Mouse (Mus musculus) liver, embryonic 12.5 days (tissue): ENCODE data around the gene Klhl3. TPM values are rescaled to one million over a fixed set of nuclear protein-coding genes. Genes with fewer than 3 reads are reported as not detected.

Experiments
- ATAC-seq: fragments of 200-750 bp; cut with Nextera tagmentation; 2 replicates; pipeline ENCODE4 v1.8.0; 2017; ENCODE audit warnings: moderate number of reproducible peaks, mild to moderate bottlenecking, moderate library complexity
- H3K27ac ChIP-seq: fragments of 300-500 bp; sonication (generic); 2 replicates; pipeline ENCODE4 v1.5.1; 2016; ENCODE audit warnings: mild to moderate bottlenecking
- H3K27me3 ChIP-seq: fragments of 300-500 bp; sonication (generic); replicated peaks from 2 replicates; pipeline ENCODE4 v1.6.1; 2016; ENCODE audit warnings: mild to moderate bottlenecking, moderate library complexity
- H3K36me3 ChIP-seq: fragments of 300-500 bp; sonication (generic); 2 replicates; pipeline ENCODE4 v1.6.1; 2016; ENCODE audit warnings: mild to moderate bottlenecking, moderate library complexity
- H3K4me1 ChIP-seq: fragments of 300-500 bp; sonication (generic); 2 replicates; pipeline ENCODE4 v1.6.1; 2016
- H3K4me2 ChIP-seq: fragments of 300-500 bp; sonication (generic); 2 replicates; pipeline ENCODE4 v1.6.1; 2016; ENCODE audit warnings: mild to moderate bottlenecking, moderate library complexity
- H3K4me3 ChIP-seq: fragments of 300-500 bp; sonication (generic); 2 replicates; pipeline ENCODE4 v1.5.1; 2016; ENCODE audit warnings: mild to moderate bottlenecking, moderate library complexity
- H3K9ac ChIP-seq: fragments of 300-500 bp; sonication (generic); 2 replicates; pipeline ENCODE4 v1.6.1; 2016; ENCODE audit warnings: mild to moderate bottlenecking, moderate library complexity
- H3K9me3 ChIP-seq: fragments of 300-500 bp; sonication (generic); replicated peaks from 2 replicates; pipeline ENCODE4 v1.6.1; 2016; ENCODE audit warnings: mild to moderate bottlenecking, moderate library complexity
- WGBS: fragments of 180-500 bp; shearing (Covaris S2); methylation state at CpG from one replicate; pipeline ENCODE4 v1.1.7; 2016; ENCODE audit not compliant: insufficient replicate concordance; 5-methylcytosine and 5-hydroxymethylcytosine counted together
- polyA plus RNA-seq: library from polyadenylated mRNA; unstranded; fragments of >200 nt; fragmentation: Nextera tagmentation; extraction: Ambion mirVana; gene quantifications from 2 replicates; pipeline ENCODE4 v1.2.1, GENCODE M21; 2016

Klhl3 gene
- polyA plus RNA-seq, 1 experiment from 2014 or later: 1.3 TPM

DNA sequence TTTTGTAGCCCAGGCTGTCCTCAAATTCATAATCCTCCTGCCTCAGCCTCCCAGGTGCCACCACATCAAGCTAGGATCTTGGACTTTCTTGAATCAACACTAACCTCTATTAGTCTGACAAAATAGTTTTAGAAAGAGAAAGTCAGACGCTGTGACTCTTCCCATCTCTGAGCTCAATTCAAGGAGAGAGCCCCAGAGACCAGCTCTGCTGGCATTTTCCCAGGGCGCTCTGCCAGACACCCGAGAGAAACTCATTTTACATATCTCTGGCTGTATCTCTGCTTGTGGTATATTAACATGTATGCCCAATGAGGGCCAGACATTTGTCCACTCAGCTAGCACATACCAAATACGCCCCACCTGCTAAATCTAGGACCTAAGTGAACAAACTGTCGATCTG, 35.0 kb downstream of the Klhl3 start:
- no peaks in the 10 kb centered on the region for H3K9me3 ChIP-seq
- WGBS: 72% methylated on average over 5 of the region's 5 CpGs
- H3K27me3 ChIP-seq: no peaks in the 10 kb centered on the region
- H3K36me3 ChIP-seq: no peaks in the 10 kb centered on the region
- no peak overlapping the region for H3K27ac ChIP-seq
- H3K4me3 ChIP-seq: no peak overlapping the region
- no peak overlapping the region for H3K4me2 ChIP-seq
- H3K9ac ChIP-seq: no peak overlapping the region
- no peak for ATAC-seq
- no peaks in the 10 kb centered on the region for H3K4me1 ChIP-seq

DNA sequence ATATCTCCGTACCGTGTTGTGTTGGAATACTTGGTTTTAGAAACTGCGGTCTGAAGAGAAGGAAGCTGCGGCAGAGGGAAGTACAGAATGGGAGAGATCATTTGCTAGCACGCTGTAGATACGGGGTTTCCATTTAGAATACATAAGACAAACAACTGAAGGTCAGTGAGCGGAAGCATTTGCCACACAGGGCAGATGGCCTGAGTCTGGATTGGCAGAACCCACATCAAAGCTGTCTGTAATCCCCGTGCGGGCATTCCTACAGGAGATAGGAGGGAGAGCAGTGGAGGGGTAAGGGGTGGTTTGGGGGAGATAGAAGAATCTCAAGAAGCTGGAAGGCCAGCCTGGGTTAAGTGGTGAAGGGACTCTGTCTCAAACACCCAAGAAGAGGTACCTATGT, 38.5 kb downstream of the Klhl3 start:
- Histone ChIP-seq H3K9me3 (no peaks in the 10 kb centered on the region), H3K27ac (no peak overlapping the region), H3K27me3 (no peaks in the 10 kb centered on the region), H3K4me1 (no peaks in the 10 kb centered on the region), H3K4me3 (no peak overlapping the region), H3K36me3 (no peaks in the 10 kb centered on the region), H3K4me2 (no peak overlapping the region), H3K9ac (no peak overlapping the region)
- ATAC-seq: no peak
- 71% methylated on average over 9 of the region's 9 CpGs for WGBS

DNA sequence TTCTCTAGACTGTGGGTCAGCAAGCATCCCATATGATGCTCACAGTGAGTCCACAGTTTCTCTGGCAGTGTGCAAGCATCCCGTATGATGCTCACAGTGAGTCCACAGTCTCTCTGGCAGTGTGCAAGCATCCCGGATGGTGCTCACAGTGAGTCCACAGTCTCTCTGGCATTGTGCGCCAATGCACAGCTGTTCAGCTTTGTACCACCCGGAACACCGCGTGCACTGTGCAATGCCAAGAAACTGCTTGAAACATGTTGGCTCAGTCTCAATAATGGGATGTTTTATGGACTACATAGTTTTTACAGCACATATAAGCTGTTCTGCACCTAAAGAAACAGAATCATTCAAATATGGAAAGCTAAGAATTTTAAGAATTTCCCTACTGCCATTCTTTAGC, 38.9 kb downstream of the Klhl3 start:
- no peak overlapping the region for H3K4me3 ChIP-seq
- no peaks in the 10 kb centered on the region for H3K4me1 ChIP-seq
- no peak for ATAC-seq
- H3K36me3 ChIP-seq: no peaks in the 10 kb centered on the region
- no peak overlapping the region for H3K9ac ChIP-seq
- H3K4me2 ChIP-seq: no peak overlapping the region
- WGBS: 83% methylated on average over 6 of the region's 6 CpGs
- no peaks in the 10 kb centered on the region for H3K27me3 ChIP-seq
- no peak overlapping the region for H3K27ac ChIP-seq
- no peaks in the 10 kb centered on the region for H3K9me3 ChIP-seq

DNA sequence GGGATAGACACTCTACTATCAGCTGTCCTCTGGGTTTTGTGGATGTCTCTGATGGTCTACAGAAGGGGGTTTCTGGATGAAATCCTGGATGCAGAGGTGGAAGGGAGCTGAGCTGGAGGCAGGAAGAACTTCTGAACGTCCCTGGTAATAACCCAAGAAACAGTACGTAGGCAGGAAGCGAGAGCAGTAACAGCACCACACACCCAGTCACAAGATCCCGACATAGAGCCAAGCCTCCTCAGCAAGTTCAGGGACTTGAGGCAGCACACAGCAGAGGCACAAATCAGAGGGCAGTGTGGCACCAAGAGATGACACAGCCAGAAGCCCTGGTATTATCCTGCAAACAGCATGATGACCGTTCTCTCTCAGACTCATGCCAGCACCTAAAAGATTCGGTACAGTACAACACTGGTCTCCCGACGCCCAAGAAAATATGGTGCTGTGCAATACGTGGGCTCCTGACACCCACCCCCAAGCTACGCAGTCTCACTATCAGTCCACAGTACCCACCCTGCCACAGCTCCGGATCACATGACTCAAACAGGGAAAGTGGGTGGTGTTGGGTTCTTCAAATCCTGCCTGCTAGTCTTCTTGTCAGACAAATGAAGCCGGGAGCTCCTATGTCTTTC, 40.0 kb downstream of the Klhl3 start:
- H3K4me2 ChIP-seq: no peak overlapping the region
- H3K27me3 ChIP-seq: no peaks in the 10 kb centered on the region
- no peaks in the 10 kb centered on the region for H3K36me3 ChIP-seq
- no peak overlapping the region for H3K4me3 ChIP-seq
- no peak overlapping the region for H3K27ac ChIP-seq
- H3K4me1 ChIP-seq: no peaks in the 10 kb centered on the region; the same call in 1 of the 2 replicates
- 67% methylated on average over 12 of the region's 12 CpGs for WGBS
- no peaks in the 10 kb centered on the region for H3K9me3 ChIP-seq
- no peak for ATAC-seq
- H3K9ac ChIP-seq: no peak overlapping the region

DNA sequence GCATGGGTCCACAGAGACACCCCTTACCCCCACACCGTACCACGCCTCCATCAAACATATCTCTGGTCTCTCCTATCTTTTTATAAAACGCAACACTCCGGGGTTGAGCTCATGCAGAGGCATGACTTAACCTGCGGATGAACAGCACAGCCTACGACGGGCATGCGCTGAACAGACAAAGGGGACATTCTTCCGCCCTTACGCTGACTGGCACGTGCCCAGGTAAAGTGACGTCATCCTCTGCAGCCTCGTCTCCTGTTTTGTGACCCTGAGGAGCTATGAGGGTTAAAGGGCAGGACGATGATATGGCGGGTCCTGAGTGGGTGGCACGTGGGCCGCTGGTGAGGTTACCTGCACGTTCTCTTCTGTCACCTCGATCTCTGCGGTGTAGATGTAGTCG, 42.2 kb downstream of the Klhl3 start:
- WGBS: 79% methylated on average over 21 of the region's 21 CpGs
- Histone ChIP-seq H3K4me3 (no peak overlapping the region), H3K27me3 (no peaks in the 10 kb centered on the region), H3K36me3 (no peaks in the 10 kb centered on the region), H3K9ac (no peak overlapping the region), H3K4me2 (no peak overlapping the region), H3K27ac (no peak overlapping the region), H3K9me3 (no peaks in the 10 kb centered on the region), H3K4me1 (peaks cover 18% of the 10 kb centered on the region)
- no peak for ATAC-seq

DNA sequence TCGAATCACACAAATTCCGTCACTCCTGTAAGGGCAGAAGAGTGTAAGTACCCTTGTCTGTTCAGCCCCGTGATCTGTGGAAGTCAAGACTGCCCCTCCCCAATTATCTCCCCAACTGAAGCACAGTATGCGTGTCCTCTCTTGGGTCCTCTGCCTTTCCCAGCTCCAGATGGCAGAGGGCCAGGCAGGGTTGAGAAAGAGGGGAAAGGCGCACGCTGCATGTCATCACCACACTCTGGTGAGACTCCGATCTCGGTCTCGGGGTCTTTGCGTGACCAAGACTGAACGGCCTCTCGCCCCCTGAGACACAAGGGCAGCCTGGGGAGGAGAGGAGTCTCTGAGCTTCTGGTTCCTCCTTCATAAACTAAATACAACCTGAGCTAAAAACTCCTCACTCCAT, 42.9 kb downstream of the Klhl3 start:
- Histone ChIP-seq H3K4me3 (no peak overlapping the region), H3K4me1 (peaks cover 19% of the 10 kb centered on the region), H3K9me3 (no peaks in the 10 kb centered on the region), H3K27ac (no peak overlapping the region), H3K4me2 (no peak overlapping the region), H3K27me3 (no peaks in the 10 kb centered on the region), H3K9ac (no peak overlapping the region), H3K36me3 (no peaks in the 10 kb centered on the region)
- ATAC-seq: no peak
- WGBS: 75% methylated on average over 12 of the region's 12 CpGs

DNA sequence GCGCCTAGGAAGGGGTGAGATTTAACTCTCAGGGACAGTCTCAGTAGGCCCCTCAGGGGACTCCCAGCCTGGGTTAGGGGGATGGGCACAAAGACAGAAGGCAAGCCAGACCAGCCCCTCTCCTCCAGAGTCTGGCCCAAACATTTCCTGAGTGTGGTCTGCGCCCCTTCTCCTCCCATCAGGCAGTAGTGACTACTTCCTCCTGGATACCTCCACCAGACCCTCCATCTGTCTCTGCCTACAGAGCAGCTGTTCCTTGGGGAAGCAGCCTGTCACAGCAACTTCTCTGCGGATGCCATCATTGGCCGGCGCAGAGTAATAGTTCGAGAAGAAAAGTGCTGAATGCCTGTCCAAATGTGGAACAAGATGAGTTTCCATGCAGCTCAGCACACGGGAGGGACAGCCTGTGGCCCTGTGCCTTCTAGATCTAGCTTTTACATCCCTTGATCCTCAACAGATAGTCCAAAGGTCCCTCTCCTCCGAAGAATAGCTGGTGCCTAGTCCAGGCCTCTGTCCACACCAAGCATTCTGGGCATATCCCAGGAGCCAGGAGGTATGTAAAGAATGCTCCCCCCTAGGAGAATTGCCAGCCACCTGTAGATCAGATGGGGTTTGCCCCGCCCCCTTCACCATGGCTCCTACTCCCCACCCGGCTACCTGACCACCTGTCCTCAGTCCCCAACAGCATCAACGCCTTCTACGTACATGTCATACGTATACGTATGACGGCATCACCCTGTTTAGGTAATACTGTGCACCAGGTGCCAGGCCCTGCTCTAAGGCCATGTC, 44.8 kb downstream of the Klhl3 start:
- peaks cover 19% of the 10 kb centered on the region for H3K4me1 ChIP-seq
- H3K27ac ChIP-seq: no peak overlapping the region; the same call in 1 of the 2 replicates
- no peaks in the 10 kb centered on the region for H3K27me3 ChIP-seq
- no peak overlapping the region for H3K9ac ChIP-seq
- no peak overlapping the region for H3K4me2 ChIP-seq
- no peaks in the 10 kb centered on the region for H3K9me3 ChIP-seq
- WGBS: 63% methylated on average over 15 of the region's 15 CpGs
- H3K4me3 ChIP-seq: no peak overlapping the region
- H3K36me3 ChIP-seq: no peaks in the 10 kb centered on the region
- ATAC-seq: no peak

DNA sequence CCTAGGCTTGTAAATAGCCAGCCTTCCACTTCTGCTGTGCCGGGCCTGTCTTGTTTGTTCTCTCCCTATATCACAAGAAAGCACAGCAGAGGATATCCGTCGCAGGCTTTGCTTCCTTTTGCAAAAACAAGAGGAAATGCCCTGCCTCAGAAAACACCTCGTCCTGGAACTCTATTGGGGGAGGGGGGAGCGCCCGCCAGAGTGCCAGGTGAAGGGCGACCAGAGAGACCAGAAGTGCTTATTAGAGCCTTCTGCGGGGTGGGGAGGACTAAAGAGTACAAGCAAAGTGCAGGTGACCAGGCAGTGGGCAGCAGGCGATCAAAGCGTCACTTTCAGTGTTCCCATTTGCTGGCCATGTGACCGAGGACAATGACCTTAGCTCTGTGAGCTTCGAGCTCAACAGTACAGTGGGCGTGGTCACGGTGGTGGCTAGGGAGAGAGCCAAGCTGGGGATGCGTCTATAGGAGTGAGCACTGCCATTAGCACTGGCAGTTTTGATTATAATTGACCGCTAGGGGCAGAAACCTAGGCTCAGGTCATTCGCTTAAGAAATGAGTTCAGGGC, 45.8 kb downstream of the Klhl3 start:
- peak; percentile 77 for ATAC-seq
- Histone ChIP-seq H3K4me1 (peaks cover 19% of the 10 kb centered on the region), H3K4me3 (0 out of 2 replicates have a peak overlapping the region, but pooled peaks have one; percentile 13)

DNA sequence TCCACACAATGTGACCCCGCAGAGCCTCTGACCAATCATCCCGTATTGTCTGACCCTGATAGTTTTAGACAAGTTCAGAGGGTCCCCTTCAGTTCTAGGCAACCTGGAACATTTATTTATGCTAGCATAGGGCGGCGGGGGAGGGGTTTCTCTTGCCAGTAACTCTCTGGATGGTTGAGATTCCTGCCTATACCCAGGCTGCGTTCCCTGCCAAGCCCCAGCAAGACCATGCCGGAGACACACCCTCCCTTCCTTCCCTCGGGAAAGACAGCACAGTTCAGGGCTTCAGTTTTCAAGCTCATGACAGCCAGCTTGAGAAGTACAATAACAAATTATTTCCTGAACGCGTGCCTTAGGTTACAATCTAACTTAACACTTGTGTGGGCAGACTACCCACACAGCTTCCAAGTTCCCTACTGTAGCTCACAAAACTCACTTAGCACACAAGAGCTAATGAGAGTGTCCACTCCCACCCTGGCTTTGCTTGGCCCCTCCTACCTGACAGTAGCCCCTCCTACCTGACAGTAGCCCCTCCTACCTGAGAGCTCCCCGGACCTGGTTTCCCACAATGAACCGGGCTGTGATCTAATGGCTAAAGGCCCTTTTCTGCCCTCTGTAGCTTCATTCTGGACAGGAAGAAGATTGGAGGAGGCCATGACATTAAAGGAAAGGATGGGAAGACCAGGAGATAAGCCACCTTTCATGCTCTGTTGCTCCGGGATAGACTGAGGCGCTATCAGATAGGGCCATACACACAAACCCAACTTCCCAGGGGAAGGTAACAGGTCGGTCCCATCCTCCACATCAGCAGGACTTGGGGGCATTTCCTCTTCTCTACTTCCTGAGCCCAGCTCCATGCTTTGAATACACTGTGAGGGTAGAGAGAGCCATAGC, 46.6 kb downstream of the Klhl3 start:
- Histone ChIP-seq H3K4me1 (peaks cover 19% of the 10 kb centered on the region), H3K9ac (no peak overlapping the region), H3K27me3 (no peaks in the 10 kb centered on the region), H3K4me2 (peak overlapping the region; percentile 48), H3K9me3 (no peaks in the 10 kb centered on the region), H3K36me3 (no peaks in the 10 kb centered on the region), H3K27ac (peak overlapping the region; percentile 77), H3K4me3 (0 out of 2 replicates have a peak overlapping the region, but pooled peaks have one; percentile 13)
- WGBS: 26% methylated on average over 14 of the region's 14 CpGs
- ATAC-seq: peak; percentile 35; the same call in 1 of the 2 replicates

More for the DNA sequence above, 45.8 kb downstream of the Klhl3 start:
- no peak overlapping the region for H3K9ac ChIP-seq
- peak overlapping the region; percentile 48 for H3K4me2 ChIP-seq
- WGBS: 3% methylated on average over 17 of the region's 17 CpGs
- H3K27ac ChIP-seq: peak overlapping the region; percentile 77
- no peaks in the 10 kb centered on the region for H3K27me3 ChIP-seq
- H3K36me3 ChIP-seq: no peaks in the 10 kb centered on the region
- H3K9me3 ChIP-seq: no peaks in the 10 kb centered on the region

DNA sequence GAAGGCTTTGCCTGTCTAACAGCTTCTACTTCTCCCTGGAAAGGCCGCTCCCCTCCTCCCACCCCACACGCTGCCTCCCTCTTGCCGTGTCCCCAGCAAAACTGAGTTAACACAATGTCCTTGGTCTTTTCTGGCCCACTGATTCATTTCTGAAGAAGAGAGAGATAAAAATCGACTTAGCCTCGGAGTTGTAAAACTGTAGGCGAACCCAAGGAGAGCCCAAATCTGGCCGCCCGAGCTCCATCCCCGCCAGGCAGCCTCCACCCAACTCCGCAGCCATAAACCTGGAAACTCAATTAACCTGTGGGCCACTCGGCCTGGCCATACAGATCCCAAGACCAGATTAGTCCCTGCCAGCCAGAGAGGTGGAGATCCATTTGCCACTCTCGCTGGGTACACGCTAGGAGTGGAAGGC, 47.3 kb downstream of the Klhl3 start:
- H3K27ac ChIP-seq: peak overlapping the region; percentile 50; the same call in 1 of the 2 replicates
- H3K4me3 ChIP-seq: no peak overlapping the region
- H3K36me3 ChIP-seq: no peaks in the 10 kb centered on the region
- no peaks in the 10 kb centered on the region for H3K9me3 ChIP-seq
- peaks cover 19% of the 10 kb centered on the region for H3K4me1 ChIP-seq
- no peak overlapping the region for H3K9ac ChIP-seq
- no peak for ATAC-seq
- WGBS: 64% methylated on average over 13 of the region's 13 CpGs
- 0 out of 2 replicates have a peak overlapping the region, but pooled peaks have one; percentile 10 for H3K4me2 ChIP-seq
- H3K27me3 ChIP-seq: no peaks in the 10 kb centered on the region

DNA sequence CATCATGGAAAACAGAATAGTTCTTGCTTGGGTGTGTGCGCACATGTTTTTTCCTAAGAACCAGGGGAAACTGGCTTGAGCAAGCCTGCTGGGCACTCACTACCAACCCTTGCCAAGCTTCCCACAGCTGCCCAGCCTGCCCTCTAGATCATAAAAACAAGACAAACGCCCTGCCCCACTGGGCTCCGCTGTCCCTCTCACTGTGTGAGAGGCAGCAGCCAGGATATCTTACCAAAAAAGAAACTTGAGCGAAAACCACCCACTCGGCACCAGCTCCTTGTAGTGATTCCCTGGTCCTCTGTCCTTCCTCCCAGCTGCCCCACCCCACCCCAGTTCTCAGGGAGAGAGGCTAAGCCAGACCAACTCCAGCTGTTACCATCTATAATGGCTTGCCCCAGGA, 48.1 kb downstream of the Klhl3 start:
- ATAC-seq: no peak
- Histone ChIP-seq H3K27ac (no peak overlapping the region), H3K9me3 (no peaks in the 10 kb centered on the region), H3K27me3 (no peaks in the 10 kb centered on the region), H3K4me3 (no peak overlapping the region), H3K9ac (no peak overlapping the region), H3K4me1 (peaks cover 19% of the 10 kb centered on the region), H3K36me3 (no peaks in the 10 kb centered on the region), H3K4me2 (no peak overlapping the region)
- 69% methylated on average over 5 of the region's 5 CpGs for WGBS
